Mouse (Mus musculus) kidney, adult 9 months (tissue): ENCODE results near the gene Nelfcd.

Experiments
- DNase-seq: peaks from one replicate; pipeline ENCODE4 v3.0.0; 2022

Gene Nelfcd

GRCm38 (mm10) chr2:174415731-174416310, at the start of gene Nelfcd:
TSS of gene Nelfcd (plus strand) at chr2:174415804.
- peak; percentile 97 for DNase-seq

- DNase-seq: no peak
Observed at GRCm38 (mm10) chr2:174366571-174366970, 49.0 kb upstream of the Nelfcd start.

- no peak for DNase-seq
Observed at GRCm38 (mm10) chr2:174381021-174381420, 34.6 kb upstream of the Nelfcd start.

GRCm38 (mm10) chr2:174391936-174392335, 23.7 kb upstream of the Nelfcd start:
- no peak for DNase-seq

- no peak for DNase-seq
Observed at GRCm38 (mm10) chr2:174392554-174392953, 23.1 kb upstream of the Nelfcd start.

GRCm38 (mm10) chr2:174393383-174393782, 22.2 kb upstream of the Nelfcd start:
- DNase-seq: no peak

- DNase-seq: no peak
Observed at GRCm38 (mm10) chr2:174396643-174397042, 19.0 kb upstream of the Nelfcd start.

GRCm38 (mm10) chr2:174397065-174397464, 18.5 kb upstream of the Nelfcd start:
- DNase-seq: no peak

- no peak for DNase-seq
Observed at GRCm38 (mm10) chr2:174397881-174398280, 17.7 kb upstream of the Nelfcd start.

- DNase-seq: no peak
Observed at GRCm38 (mm10) chr2:174400396-174400795, 15.2 kb upstream of the Nelfcd start.

GRCm38 (mm10) chr2:174410222-174410621, 5.4 kb upstream of the Nelfcd start:
- DNase-seq: no peak

- DNase-seq: no peak
Observed at GRCm38 (mm10) chr2:174413127-174413526, 2.5 kb upstream of the Nelfcd start.

GRCm38 (mm10) chr2:174415001-174415730, 438 bp upstream of the Nelfcd start:
- DNase-seq: no peak

- DNase-seq: no peak
Observed at GRCm38 (mm10) chr2:174421107-174421506, 5.5 kb downstream of the Nelfcd start.

- no peak for DNase-seq
Observed at GRCm38 (mm10) chr2:174424301-174425085, 8.9 kb downstream of the Nelfcd start.

GRCm38 (mm10) chr2:174426856-174427255, 11.3 kb downstream of the Nelfcd start:
- no peak for DNase-seq

- DNase-seq: peak; percentile 58
Observed at GRCm38 (mm10) chr2:174428076-174428835, 12.7 kb downstream of the Nelfcd start.

- no peak for DNase-seq
Observed at GRCm38 (mm10) chr2:174428996-174429591, 13.5 kb downstream of the Nelfcd start.

GRCm38 (mm10) chr2:174434943-174435342, 19.3 kb downstream of the Nelfcd start:
- DNase-seq: no peak

GRCm38 (mm10) chr2:174436076-174436701, 20.6 kb downstream of the Nelfcd start:
- no peak for DNase-seq

- DNase-seq: no peak
Observed at GRCm38 (mm10) chr2:174436916-174437696, 21.5 kb downstream of the Nelfcd start.

- no peak for DNase-seq
Observed at GRCm38 (mm10) chr2:174437697-174437982, 22.0 kb downstream of the Nelfcd start.
